Mouse (Mus musculus) hindlimb bud, embryonic 11.5 days (tissue): ENCODE measurements around the gene Gabarap.
"Not testable (repeated sequence)": the region's sequence is repeated elsewhere in the genome, so short reads cannot be mapped to it uniquely, and the experiment has no call there.

Experiments used
- DNase-seq: peaks from one replicate; pipeline ENCODE4 v3.0.0-alpha.2; 2012; ENCODE audit warnings: low read depth, low spot score; ENCODE audit errors: extremely low spot score

Gene Gabarap

GRCm38 (mm10) chr11:69990850-69991691 lies at the start of gene Gabarap:
Gene Gabarap (plus strand): TSS chr11:69991143.
- peak; percentile 99 for DNase-seq

GRCm38 (mm10) chr11:69945216-69945615 lies 45.7 kb upstream of the Gabarap start:
- DNase-seq: no peak

GRCm38 (mm10) chr11:69945997-69946891 lies 44.7 kb upstream of the Gabarap start:
- no peak for DNase-seq

GRCm38 (mm10) chr11:69947337-69948065 lies 43.4 kb upstream of the Gabarap start:
- DNase-seq: no peak

GRCm38 (mm10) chr11:69948066-69948762 lies 42.7 kb upstream of the Gabarap start, which contains the start of gene Slc2a4:
Gene Slc2a4 (minus strand): TSS chr11:69948188.
- DNase-seq: peak; percentile 83

GRCm38 (mm10) chr11:69948763-69949150 lies 42.2 kb upstream of the Gabarap start:
- DNase-seq: peak; percentile 94

- DNase-seq: no peak
Observed at GRCm38 (mm10) chr11:69950807-69951459, 40.0 kb upstream of the Gabarap start.

- DNase-seq: no peak
Observed at GRCm38 (mm10) chr11:69952274-69952673, 38.7 kb upstream of the Gabarap start.

GRCm38 (mm10) chr11:69953267-69953915 lies 37.6 kb upstream of the Gabarap start:
- no peak for DNase-seq

- DNase-seq: not testable (repeated sequence)
Observed at GRCm38 (mm10) chr11:69955618-69956017, 35.3 kb upstream of the Gabarap start.

GRCm38 (mm10) chr11:69956218-69956617 lies 34.7 kb upstream of the Gabarap start:
- DNase-seq: no peak

GRCm38 (mm10) chr11:69960616-69961015 lies 30.3 kb upstream of the Gabarap start:
- no peak for DNase-seq

- no peak for DNase-seq
Observed at GRCm38 (mm10) chr11:69961841-69962240, 29.1 kb upstream of the Gabarap start.

- DNase-seq: no peak
Observed at GRCm38 (mm10) chr11:69964650-69965270, 26.2 kb upstream of the Gabarap start, which contains the start of gene Cldn7. Gene Cldn7 (plus strand): TSS chr11:69964779.

- no peak for DNase-seq
Observed at GRCm38 (mm10) chr11:69965271-69966005, 25.5 kb upstream of the Gabarap start.

GRCm38 (mm10) chr11:69966006-69966859 lies 24.7 kb upstream of the Gabarap start:
- no peak for DNase-seq

- no peak for DNase-seq
Observed at GRCm38 (mm10) chr11:69966860-69967517, 24.0 kb upstream of the Gabarap start.
